Mouse (Mus musculus) spleen, postnatal 10 days (tissue): ENCODE data around the gene Fpr-rs3.

Experiments
- DNase-seq, 2 experiments: peaks; one replicate each; pipeline ENCODE4 v3.0.0; 2021 to 2022; ENCODE audit warnings: low spot score in 2 of 2

Fpr-rs3 gene

GRCm38 (mm10) chr17:20624777-20625176 lies at the start of gene Fpr-rs3:
Gene Fpr-rs3, minus strand, starts transcription at chr17:20624877.
- DNase-seq = no peak

- no peak for DNase-seq
Measured at GRCm38 (mm10) chr17:20596323-20596722, 28.4 kb downstream of the Fpr-rs3 start, which contains the start of gene Vmn2r110. Gene Vmn2r110, minus strand, starts transcription at chr17:20596423.
